Mouse (Mus musculus): ENCODE data around the gene Pctp.

DNA sequence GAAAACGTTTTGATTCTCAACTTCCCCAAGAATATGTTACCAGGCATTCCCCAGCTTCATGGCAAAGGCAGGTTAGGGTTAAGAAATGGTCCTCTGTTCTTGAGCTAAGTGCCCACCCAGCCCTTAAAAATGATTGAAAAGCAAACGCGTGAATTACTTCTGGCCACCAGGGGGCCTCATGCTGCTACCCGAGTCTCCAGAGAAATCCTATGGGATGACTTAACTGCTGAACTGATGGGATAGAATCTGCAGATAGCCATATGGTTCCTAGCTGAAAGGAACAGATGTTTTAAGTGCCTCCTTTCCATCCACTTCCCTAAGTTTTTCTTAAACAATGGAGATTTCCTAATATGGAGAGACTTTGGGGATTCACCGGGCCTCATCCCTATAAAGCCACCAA is 35.3 kb upstream of the Pctp start:
- TF ChIP-seq CTCF (conservative IDR thresholded peaks at IDR 0.05 in 1 of 2, IDR thresholded peaks at IDR 0.05 in 1 of 2; ENCODE audit: low read depth in 2 of 2, low read length in 2 of 2) (peak; percentile 65 to 72; a peak in 3 of 4 replicates), HCFC1 (IDR thresholded peaks at IDR 0.05; ENCODE audit: low read depth, low read length) (no peak), UBTF (IDR thresholded peaks at IDR 0.05; ENCODE audit: low read depth, low read length) (no peak), RCOR1 (conservative IDR thresholded peaks at IDR 0.05; ENCODE audit: low read depth, low read length) (no peak), ZKSCAN1 (IDR thresholded peaks at IDR 0.05; ENCODE audit: borderline replicate concordance, low read depth, low read length) (no peak), JUND (conservative IDR thresholded peaks at IDR 0.05; ENCODE audit: low read depth, low read length) (no peak), CHD1 (IDR thresholded peaks at IDR 0.05; ENCODE audit: low read depth, low read length) (no peak), POLR2A (IDR thresholded peaks at IDR 0.05; ENCODE audit: low read depth, low read length) (no peak), ZMIZ1 (IDR thresholded peaks at IDR 0.05; ENCODE audit: low read depth, low read length) (no peak), ETS1 (conservative IDR thresholded peaks at IDR 0.05; ENCODE audit: low read depth, low read length) (no peak), EP300 (IDR thresholded peaks at IDR 0.05; ENCODE audit: low read length) (no peak), USF1 (IDR thresholded peaks at IDR 0.05; ENCODE audit: low read depth, low read length) (no peak), ZNF384 (IDR thresholded peaks at IDR 0.05; ENCODE audit: low read depth, low read length) (no peak)

All from CH12.LX (cell line).